Mouse (Mus musculus) CH12.LX (cell line): ENCODE results near the gene Clip1. TPM values are rescaled to one million over a fixed set of nuclear protein-coding genes. Genes with fewer than 3 reads are reported as not detected.

Experiments
- DNase-seq: peaks from one replicate; pipeline ENCODE4 v3.0.0-alpha.2; 2013; ENCODE audit errors: extremely low read depth
- H3K27ac ChIP-seq: 2 replicates; pipeline ENCODE4 v1.5.1; 2012; ENCODE audit warnings: low read depth, mild to moderate bottlenecking, control low read depth, moderate library complexity; ENCODE audit not compliant: insufficient read depth
- H3K27me3 ChIP-seq: replicated peaks from 2 replicates; pipeline ENCODE3; 2012; ENCODE audit warnings: inconsistent platforms
- H3K36me3 ChIP-seq, 2 experiments: replicated peaks in 1 of 2; 2 replicates each; pipeline versions ENCODE3 to v1.6.1; 2012; ENCODE audit warnings: inconsistent platforms in 1 of 2, low read length in 1 of 2, mild to moderate bottlenecking in 1 of 2, mixed read lengths in 1 of 2, moderate library complexity in 1 of 2; ENCODE audit not compliant: control insufficient read depth in 1 of 2, insufficient read depth in 1 of 2
- H3K4me1 ChIP-seq, 2 experiments: 2 replicates each; pipeline ENCODE4 v1.6.1; 2012; ENCODE audit warnings: inconsistent platforms in 1 of 2, moderate library complexity in 1 of 2; ENCODE audit not compliant: insufficient read depth in 2 of 2, control insufficient read depth in 1 of 2
- H3K4me2 ChIP-seq: 2 replicates; pipeline ENCODE4 v1.6.1; 2012; ENCODE audit warnings: low read depth, mild to moderate bottlenecking, control low read depth; ENCODE audit not compliant: poor library complexity, insufficient read depth, severe bottlenecking
- H3K4me3 ChIP-seq, 3 experiments: fragments of 150-350 bp in 1 of 3; sonication (generic) in 1 of 3; replicated peaks in 1 of 3; 2 replicates each; pipeline versions ENCODE3 to v1.5.1; 2011 to 2012; ENCODE audit warnings: low read depth in 2 of 3, low read length in 2 of 3, mild to moderate bottlenecking in 2 of 3, moderate library complexity in 2 of 3, control low read depth in 1 of 3, improper control_type of control experiment in 1 of 3, inconsistent platforms in 1 of 3, mixed read lengths in 1 of 3; ENCODE audit not compliant: poor library complexity in 1 of 3
- H3K79me2 ChIP-seq: replicated peaks from 2 replicates; pipeline ENCODE4 v1.6.1; 2012; ENCODE audit warnings: mild to moderate bottlenecking, moderate library complexity; ENCODE audit not compliant: control insufficient read depth, poor library complexity, insufficient read depth, severe bottlenecking; ENCODE audit errors: extremely low read depth
- H3K9ac ChIP-seq: 2 replicates; pipeline ENCODE4 v1.6.1; 2012; ENCODE audit warnings: low read depth, mild to moderate bottlenecking, control low read depth, moderate library complexity; ENCODE audit not compliant: insufficient read depth
- H3K9me3 ChIP-seq: replicated peaks from 2 replicates; pipeline ENCODE3; 2012; ENCODE audit warnings: low read length, inconsistent platforms, mixed read lengths
- CHD1 ChIP-seq: IDR thresholded peaks from 2 replicates; pipeline ENCODE4 v1.6.1; 2012; ENCODE audit warnings: low read depth, low read length, improper control_type of control experiment, inconsistent platforms
- JUN ChIP-seq: IDR thresholded peaks from 2 replicates; pipeline ENCODE4 v1.6.1; 2011; ENCODE audit warnings: low read depth, mild to moderate bottlenecking, low read length, improper control_type of control experiment, moderate library complexity; ENCODE audit not compliant: insufficient read depth
- MAFK ChIP-seq: IDR thresholded peaks from 2 replicates; pipeline ENCODE4 v1.6.1; 2011; ENCODE audit warnings: low read length, improper control_type of control experiment; ENCODE audit not compliant: insufficient replicate concordance
- MAZ ChIP-seq: IDR thresholded peaks from 2 replicates; pipeline ENCODE4 v1.6.1; 2012; ENCODE audit warnings: low read depth, mild to moderate bottlenecking, inconsistent platforms, low read length, improper control_type of control experiment, moderate library complexity
- MEF2A ChIP-seq: IDR thresholded peaks from 2 replicates; pipeline ENCODE4 v1.6.1; 2014; ENCODE audit warnings: low read depth, mild to moderate bottlenecking, inconsistent platforms, low read length, improper control_type of control experiment, borderline replicate concordance
- MXI1 ChIP-seq: IDR thresholded peaks from 2 replicates; pipeline ENCODE4 v1.6.1; 2011; ENCODE audit warnings: mild to moderate bottlenecking, low read depth, low read length, improper control_type of control experiment
- MYC ChIP-seq: IDR thresholded peaks from 2 replicates; pipeline ENCODE4 v1.6.1; 2011; ENCODE audit warnings: low read depth, mild to moderate bottlenecking, improper control_type of control experiment, low read length
- NRF1 ChIP-seq: IDR thresholded peaks from 2 replicates; pipeline ENCODE4 v1.6.1; 2014; ENCODE audit warnings: low read depth, mild to moderate bottlenecking, inconsistent platforms, low read length, improper control_type of control experiment, moderate library complexity
- POLR2A ChIP-seq: IDR thresholded peaks from 2 replicates; pipeline ENCODE4 v1.6.1; 2011; ENCODE audit warnings: low read depth, mild to moderate bottlenecking, improper control_type of control experiment, low read length
- SIN3A ChIP-seq: IDR thresholded peaks from 2 replicates; pipeline ENCODE4 v1.6.1; 2012; ENCODE audit warnings: low read length, improper control_type of control experiment, inconsistent platforms
- TBP ChIP-seq: conservative IDR thresholded peaks from 2 replicates; pipeline ENCODE4 v1.6.1; 2011; ENCODE audit warnings: low read depth, low read length, improper control_type of control experiment
- ZKSCAN1 ChIP-seq: IDR thresholded peaks from 2 replicates; pipeline ENCODE4 v1.6.1; 2012; ENCODE audit warnings: low read depth, inconsistent platforms, low read length, improper control_type of control experiment, borderline replicate concordance
- ZMIZ1 ChIP-seq: IDR thresholded peaks from 2 replicates; pipeline ENCODE4 v1.6.1; 2012; ENCODE audit warnings: low read depth, mild to moderate bottlenecking, inconsistent platforms, low read length, improper control_type of control experiment
- dilution Hi-C: fragments of 300-500 bp; cut with MboI; formaldehyde crosslinking; loops from 2 replicates; pipeline ENCODE4 v1.14.3; 2020; ENCODE audit warnings: low sequenced_read_pairs; ENCODE audit not compliant: extremely low pct_unique_long_range_greater_than_20kb, extremely low pct_ligation_motif_present
- in situ Hi-C: fragments of 300-500 bp; cut with MboI; formaldehyde crosslinking; loops from 3 replicates; pipeline ENCODE4 v1.14.3; 2019; ENCODE audit warnings: low sequenced_read_pairs, low pct_ligation_motif_present, low pct_unique_long_range_greater_than_20kb, mixed read lengths
- polyA plus RNA-seq: library from polyadenylated mRNA; unstranded; fragments of >175 nt; gene quantifications from 2 replicates; pipeline ENCODE4 v1.2.1, GENCODE M21; 2012; ENCODE audit warnings: low read depth; ENCODE audit not compliant: insufficient read length
- total RNA-seq, 2 experiments: library from RNA; depleted of rRNA; stranded (reverse); fragments of 300-350 nt in 1 of 2; fragments of >200 nt in 1 of 2; gene quantifications; 2 replicates each; pipeline ENCODE4 v1.2.3; 2012 to 2014

Gene Clip1
- total and polyA plus RNA-seq, 3 experiments, result 24.9 to 42.9 (median 28.1) TPM

GRCm38 (mm10) chr5:123669991-123670799, 14.2 kb downstream of the Clip1 start:
- Histone ChIP-seq H3K27me3 (no peaks in the 10 kb centered on the region), H3K79me2 (peaks cover 16% of the 10 kb centered on the region), H3K4me2 (peak overlapping the region; percentile 86), H3K9ac (peak overlapping the region; percentile 66), H3K36me3 (peaks cover 0 to 30% of the 10 kb centered on the region in 2 experiments), H3K4me3 (peak overlapping the region; percentile 30 to 49 (median 47)), H3K4me1 (peaks cover 6 to 47% of the 10 kb centered on the region in 2 experiments), H3K9me3 (no peaks in the 10 kb centered on the region), H3K27ac (peak overlapping the region; percentile 70)
- dilution Hi-C loops (no loop called here), in situ Hi-C loops (no loop called here)
- peak; percentile 49 for TF ChIP-seq MXI1
- TF ChIP-seq CHD1, result no peak
- peak; percentile 20; the same call in 1 of the 2 replicates for TF ChIP-seq POLR2A
- TF ChIP-seq MYC, result peak; percentile 81
- peak; percentile 14; the same call in 1 of the 2 replicates for TF ChIP-seq TBP
- no peak for TF ChIP-seq MAZ
- DNase-seq, result peak; percentile 28

GRCm38 (mm10) chr5:123667915-123668314, 16.5 kb downstream of the Clip1 start:
- dilution Hi-C loops, result no loop called here
- Histone ChIP-seq H3K27ac (no peak overlapping the region), H3K4me2 (no peak overlapping the region), H3K4me3 (no peak overlapping the region), H3K79me2 (peaks cover 14% of the 10 kb centered on the region), H3K4me1 (peaks cover 3 to 41% of the 10 kb centered on the region in 2 experiments; a peak in 3 of 4 replicates), H3K36me3 (peaks cover 0 to 27% of the 10 kb centered on the region in 2 experiments), H3K9me3 (no peaks in the 10 kb centered on the region), H3K27me3 (no peaks in the 10 kb centered on the region), H3K9ac (no peak overlapping the region)
- TF ChIP-seq MXI1 (no peak), POLR2A (no peak), NRF1 (no peak), MAFK (no peak), JUN (no peak), ZKSCAN1 (no peak), MEF2A (no peak), SIN3A (no peak), ZMIZ1 (no peak), TBP (no peak)
- in situ Hi-C loops, result no loop called here
- no peak for DNase-seq
